Mouse (Mus musculus): Measurements from ENCODE around the gene Mettl7a1. TPM values are rescaled to one million over a fixed set of nuclear protein-coding genes. Genes with fewer than 3 reads are reported as not detected.
"Not testable (repeated sequence)": the region's sequence is repeated elsewhere in the genome, so short reads cannot be mapped to it uniquely, and the experiment has no call there.

Mettl7a1 gene
- polyA plus RNA-seq, 1 experiment from 2014 or later, result 13.2 TPM

- 87% methylated on average over 18 of the region's 22 CpGs for WGBS
Measured at GRCm38 (mm10) chr15:100353399-100353798, 49.5 kb downstream of the Mettl7a1 start.

GRCm38 (mm10) chr15:100355876-100356275 lies 51.9 kb downstream of the Mettl7a1 start:
- Histone ChIP-seq H3K9ac (no peak overlapping the region), H3K27me3 (no peaks in the 10 kb centered on the region), H3K4me2 (no peak overlapping the region), H3K4me3 (replicated peaks) (no peak overlapping the region), H3K4me1 (no peaks in the 10 kb centered on the region), H3K27ac (no peak overlapping the region), H3K9me3 (replicated peaks) (no peaks in the 10 kb centered on the region), H3K36me3 (no peaks in the 10 kb centered on the region)
- ATAC-seq (replicated peaks; ENCODE audit: low FRiP score), result no peak
- WGBS, result 59% methylated on average over 5 of the region's 5 CpGs

More at GRCm38 (mm10) chr15:100353399-100353798, 49.5 kb downstream of the Mettl7a1 start:
- ATAC-seq (replicated peaks; ENCODE audit: low FRiP score); H3K27ac ChIP-seq; H3K4me3 ChIP-seq (replicated peaks); H3K9me3 ChIP-seq (replicated peaks); H3K4me1 ChIP-seq; H3K4me2 ChIP-seq; H3K36me3 ChIP-seq; H3K9ac ChIP-seq; H3K27me3 ChIP-seq: not testable (repeated sequence)

- H3K4me2 ChIP-seq, result no peak within 1 kb of the TSS
- no peak within 1 kb of the TSS for H3K4me3 ChIP-seq (replicated peaks)
- no peaks in the 10 kb centered on the region for H3K27me3 ChIP-seq
- no peak within 1 kb of the TSS for H3K9ac ChIP-seq
- no peak within 1 kb of the TSS for H3K27ac ChIP-seq
- H3K9me3 ChIP-seq (replicated peaks), result 0 out of 2 replicates have a peak, but pooled peaks cover 6% of the 10 kb centered on the region
- H3K4me1 ChIP-seq, result 0 out of 2 replicates have a peak, but pooled peaks cover 3% of the 10 kb centered on the region
- no peak for ATAC-seq (replicated peaks; ENCODE audit: low FRiP score)
- WGBS, result 55% methylated on average over 7 of the region's 7 CpGs
- H3K36me3 ChIP-seq, result no peaks in the 10 kb centered on the region
Measured at GRCm38 (mm10) chr15:100364242-100364641, 60.3 kb downstream of the Mettl7a1 start, which contains the start of gene Higd1c. Gene Higd1c (plus strand): TSS chr15:100364542.

GRCm38 (mm10) chr15:100365967-100366366 lies 62.0 kb downstream of the Mettl7a1 start:
- 0 out of 2 replicates have a peak overlapping the region, but pooled peaks have one; percentile 7 for H3K27ac ChIP-seq
- H3K4me3 ChIP-seq (replicated peaks); H3K9ac ChIP-seq; H3K9me3 ChIP-seq (replicated peaks); H3K36me3 ChIP-seq; H3K4me1 ChIP-seq; H3K4me2 ChIP-seq; H3K27me3 ChIP-seq: not testable (repeated sequence)
- WGBS, result 27% methylated on average over 9 of the region's 9 CpGs
- ATAC-seq (replicated peaks; ENCODE audit: low FRiP score), result peak; percentile 58

GRCm38 (mm10) chr15:100367119-100367518 lies 63.2 kb downstream of the Mettl7a1 start:
- Histone ChIP-seq H3K36me3 (no peaks in the 10 kb centered on the region), H3K27me3 (no peaks in the 10 kb centered on the region), H3K4me2 (no peak overlapping the region), H3K9ac (no peak overlapping the region), H3K4me1 (0 out of 2 replicates have a peak, but pooled peaks cover 3% of the 10 kb centered on the region), H3K27ac (no peak overlapping the region), H3K9me3 (replicated peaks) (0 out of 2 replicates have a peak, but pooled peaks cover 6% of the 10 kb centered on the region), H3K4me3 (replicated peaks) (no peak overlapping the region)
- ATAC-seq (replicated peaks; ENCODE audit: low FRiP score), result no peak
- WGBS, result 55% methylated on average over 7 of the region's 7 CpGs

- H3K4me2 ChIP-seq, result no peak overlapping the region
- H3K9me3 ChIP-seq (replicated peaks), result no peaks in the 10 kb centered on the region
- H3K4me3 ChIP-seq (replicated peaks), result no peak overlapping the region
- H3K9ac ChIP-seq, result no peak overlapping the region
- no peaks in the 10 kb centered on the region for H3K36me3 ChIP-seq
- H3K27me3 ChIP-seq, result no peaks in the 10 kb centered on the region
- no peak overlapping the region for H3K27ac ChIP-seq
- 36% methylated on average over 5 of the region's 5 CpGs for WGBS
- no peak for ATAC-seq (replicated peaks; ENCODE audit: low FRiP score)
- no peaks in the 10 kb centered on the region for H3K4me1 ChIP-seq
Measured at GRCm38 (mm10) chr15:100375066-100375465, 71.1 kb downstream of the Mettl7a1 start.

- H3K9me3 ChIP-seq (replicated peaks); H3K4me1 ChIP-seq; H3K4me3 ChIP-seq (replicated peaks); H3K9ac ChIP-seq; H3K27ac ChIP-seq; H3K36me3 ChIP-seq; H3K4me2 ChIP-seq; H3K27me3 ChIP-seq: not testable (repeated sequence)
- ATAC-seq (replicated peaks; ENCODE audit: low FRiP score), result 0 out of 2 replicates have a peak, but pooled peaks have one; percentile 15
- 48% methylated on average over 4 of the region's 9 CpGs for WGBS
Measured at GRCm38 (mm10) chr15:100377847-100378505, 74.0 kb downstream of the Mettl7a1 start.

Other genes starting within 250 kb of the Mettl7a1 start
- 49.7 and 51.1 TPM in 2 replicates for gene Atf1, start 76.3 kb upstream of the Mettl7a1 start, polyA plus RNA-seq (2015; fragmentation: Nextera tagmentation; extraction: Ambion mirVana)
- gene Tmprss12, start 23.3 kb upstream of the Mettl7a1 start, polyA plus RNA-seq (2015; fragmentation: Nextera tagmentation; extraction: Ambion mirVana), result not detected in 2 replicates
- 0.17 TPM in 1 of 2 replicates, not detected in the other for gene Mettl7a3, start 30.8 kb downstream of the Mettl7a1 start, polyA plus RNA-seq (2015; fragmentation: Nextera tagmentation; extraction: Ambion mirVana)
- 0.94 and 1.5 TPM in 2 replicates for gene Methig1, start 49.0 kb downstream of the Mettl7a1 start, polyA plus RNA-seq (2015; fragmentation: Nextera tagmentation; extraction: Ambion mirVana)
- 0.26 TPM in 1 of 2 replicates, not detected in the other for gene Mettl7a2, start 49.1 kb downstream of the Mettl7a1 start, polyA plus RNA-seq (2015; fragmentation: Nextera tagmentation; extraction: Ambion mirVana)
- 0.64 and 1.7 TPM in 2 replicates for gene Higd1c, start 60.4 kb downstream of the Mettl7a1 start, polyA plus RNA-seq (2015; fragmentation: Nextera tagmentation; extraction: Ambion mirVana)
- 0.15 and 0.25 TPM in 2 replicates for gene Gm5475, start 118.0 kb downstream of the Mettl7a1 start, polyA plus RNA-seq (2015; fragmentation: Nextera tagmentation; extraction: Ambion mirVana)
- gene Slc11a2, start 120.9 kb downstream of the Mettl7a1 start, polyA plus RNA-seq (2015; fragmentation: Nextera tagmentation; extraction: Ambion mirVana), result 26.8 and 28.2 TPM in 2 replicates
- 27.5 and 27.8 TPM in 2 replicates for gene Letmd1, start 164.9 kb downstream of the Mettl7a1 start, polyA plus RNA-seq (2015; fragmentation: Nextera tagmentation; extraction: Ambion mirVana)
- gene Csrnp2, start 191.3 kb downstream of the Mettl7a1 start, polyA plus RNA-seq (2015; fragmentation: Nextera tagmentation; extraction: Ambion mirVana), result 16.0 and 16.9 TPM in 2 replicates
- gene Tfcp2, start 247.9 kb downstream of the Mettl7a1 start, polyA plus RNA-seq (2015; fragmentation: Nextera tagmentation; extraction: Ambion mirVana), result 38.1 and 38.2 TPM in 2 replicates